Mouse (Mus musculus) MN1 (cell line): ENCODE measurements around the gene Gm9844.
"Not testable (repeated sequence)": the region's sequence is repeated elsewhere in the genome, so short reads cannot be mapped to it uniquely, and the experiment has no call there.

Experiments
- DNase-seq: peaks from one replicate; pipeline ENCODE4 v3.0.0-alpha.2; 2016; ENCODE audit warnings: low spot score

The Gm9844 gene

GRCm38 (mm10) chr7:24869532-24870165, 7.6 kb downstream of the Gm9844 start, which contains the start of the genes Lypd4 and Dmrtc2:
TSS of gene Lypd4 (minus strand) at chr7:24869941.
TSS of gene Dmrtc2 (plus strand) at chr7:24870057.
- DNase-seq, result no peak

GRCm38 (mm10) chr7:24877588-24877987, 15.6 kb downstream of the Gm9844 start:
- DNase-seq, result no peak

GRCm38 (mm10) chr7:24879620-24880019, 17.6 kb downstream of the Gm9844 start:
- DNase-seq, result no peak

- DNase-seq, result no peak
Measured at GRCm38 (mm10) chr7:24882416-24883199, 20.6 kb downstream of the Gm9844 start.

- peak; percentile 99 for DNase-seq
Measured at GRCm38 (mm10) chr7:24883896-24884692, 22.1 kb downstream of the Gm9844 start, which contains the start of gene Rps19. TSS of gene Rps19 (plus strand) at chr7:24884371.

- DNase-seq, result no peak
Measured at GRCm38 (mm10) chr7:24884693-24885291, 22.8 kb downstream of the Gm9844 start.

- DNase-seq, result no peak
Measured at GRCm38 (mm10) chr7:24885468-24886307, 23.7 kb downstream of the Gm9844 start.

- DNase-seq, result peak; percentile 22
Measured at GRCm38 (mm10) chr7:24886308-24886633, 24.3 kb downstream of the Gm9844 start.

- DNase-seq, result no peak
Measured at GRCm38 (mm10) chr7:24887096-24887495, 25.1 kb downstream of the Gm9844 start.

- peak; percentile 30 for DNase-seq
Measured at GRCm38 (mm10) chr7:24889431-24890220, 27.6 kb downstream of the Gm9844 start.

- DNase-seq, result peak; percentile 85
Measured at GRCm38 (mm10) chr7:24890281-24891216, 28.5 kb downstream of the Gm9844 start.

GRCm38 (mm10) chr7:24891241-24892124, 29.5 kb downstream of the Gm9844 start:
- no peak for DNase-seq

- no peak for DNase-seq
Measured at GRCm38 (mm10) chr7:24892125-24892583, 30.1 kb downstream of the Gm9844 start.

- not testable (repeated sequence) for DNase-seq
Measured at GRCm38 (mm10) chr7:24895749-24896148, 33.7 kb downstream of the Gm9844 start.

GRCm38 (mm10) chr7:24896269-24896668, 34.3 kb downstream of the Gm9844 start:
- DNase-seq, result no peak

GRCm38 (mm10) chr7:24897224-24897623, 35.2 kb downstream of the Gm9844 start, which contains the start of gene Cd79a:
TSS of gene Cd79a (plus strand) at chr7:24897381.
- no peak for DNase-seq

- no peak for DNase-seq
Measured at GRCm38 (mm10) chr7:24897959-24898358, 35.9 kb downstream of the Gm9844 start.

GRCm38 (mm10) chr7:24901114-24901513, 39.1 kb downstream of the Gm9844 start:
- DNase-seq, result peak; percentile 19
